Mouse (Mus musculus) myocyte (in vitro differentiated cells): Measurements from ENCODE around the gene Bard1. TPM values are rescaled to one million over a fixed set of nuclear protein-coding genes. Genes with fewer than 3 reads are reported as not detected.

ENCODE experiments used
- H3K27me3 ChIP-seq: one replicate; pipeline ENCODE4 v1.6.1; 2011; ENCODE audit not compliant: control insufficient read depth, insufficient read depth, insufficient read length
- H3K36me3 ChIP-seq: one replicate; pipeline ENCODE4 v1.6.1; 2011; ENCODE audit not compliant: control insufficient read depth, insufficient read depth
- H3K4me2 ChIP-seq: one replicate; pipeline ENCODE4 v1.6.1; 2011; ENCODE audit warnings: low read depth, control low read depth
- H3K4me3 ChIP-seq: one replicate; pipeline ENCODE4 v1.5.1; 2011; ENCODE audit warnings: mild to moderate bottlenecking, control low read depth, moderate library complexity
- H3K79me2 ChIP-seq: one replicate; pipeline ENCODE4 v1.6.1; 2011; ENCODE audit not compliant: control insufficient read depth, insufficient read depth
- H3ac ChIP-seq: one replicate; pipeline ENCODE4 v1.6.1; 2011; ENCODE audit not compliant: control insufficient read depth, insufficient read length
- CEBPB ChIP-seq: IDR thresholded peaks from 2 replicates; pipeline ENCODE4 v1.6.1; 2011; ENCODE audit warnings: mild to moderate bottlenecking, moderate library complexity; ENCODE audit not compliant: poor library complexity, insufficient read depth, severe bottlenecking
- E2F4 ChIP-seq: IDR thresholded peaks from one replicate; pipeline ENCODE4 v1.6.1; 2011; ENCODE audit warnings: mild to moderate bottlenecking, control low read depth, moderate library complexity; ENCODE audit not compliant: insufficient read depth
- MAX ChIP-seq: IDR thresholded peaks from one replicate; pipeline ENCODE4 v1.6.1; 2011; ENCODE audit warnings: low read depth, mild to moderate bottlenecking, control low read depth
- MYOD1 ChIP-seq, 3 experiments: IDR thresholded peaks; one replicate each; pipeline ENCODE4 v1.6.1; 2011; ENCODE audit warnings: control low read depth in 2 of 3, low read depth in 2 of 3, mild to moderate bottlenecking in 2 of 3, moderate library complexity in 1 of 3; ENCODE audit not compliant: insufficient read length in 2 of 3, control insufficient read depth in 1 of 3
- MYOG ChIP-seq, 3 experiments: IDR thresholded peaks; one replicate each; pipeline ENCODE4 v1.6.1; 2011; ENCODE audit warnings: control low read depth in 2 of 3, low read depth in 2 of 3, mild to moderate bottlenecking in 2 of 3; ENCODE audit not compliant: insufficient read length in 2 of 3, control insufficient read depth in 1 of 3, insufficient read depth in 1 of 3
- POLR2A ChIP-seq: IDR thresholded peaks from one replicate; pipeline ENCODE4 v1.6.1; 2011; ENCODE audit warnings: low read depth, mild to moderate bottlenecking, control low read depth, moderate library complexity; ENCODE audit not compliant: insufficient read length
- POLR2AphosphoS2 ChIP-seq: IDR thresholded peaks from one replicate; pipeline ENCODE4 v1.6.1; 2011; ENCODE audit warnings: low read depth, control low read depth; ENCODE audit not compliant: insufficient read length
- REST ChIP-seq: IDR thresholded peaks from one replicate; pipeline ENCODE4 v1.6.1; 2011; ENCODE audit warnings: mild to moderate bottlenecking, control low read depth, moderate library complexity; ENCODE audit not compliant: insufficient read depth, insufficient read length
- SRF ChIP-seq: IDR thresholded peaks from one replicate; pipeline ENCODE4 v1.6.1; 2011; ENCODE audit warnings: low read depth; ENCODE audit not compliant: control insufficient read depth, insufficient read length
- TCF12 ChIP-seq: IDR thresholded peaks from one replicate; pipeline ENCODE4 v1.6.1; 2011; ENCODE audit warnings: mild to moderate bottlenecking, control low read depth; ENCODE audit not compliant: poor library complexity, insufficient read depth, severe bottlenecking
- TCF3 ChIP-seq: IDR thresholded peaks from one replicate; pipeline ENCODE4 v1.6.1; 2011; ENCODE audit warnings: low read depth, control low read depth; ENCODE audit not compliant: insufficient read length
- USF1 ChIP-seq: IDR thresholded peaks from one replicate; pipeline ENCODE4 v1.6.1; 2011; ENCODE audit warnings: low read depth, mild to moderate bottlenecking, control low read depth, moderate library complexity
- polyA plus RNA-seq: library from polyadenylated mRNA; unstranded; fragments of >200 nt; fragmentation: generic; extraction: Trizol; gene quantifications from one replicate; pipeline ENCODE4 v1.2.1, GENCODE M21; 2012; ENCODE audit warnings: missing spikeins

Bard1 gene
- polyA plus RNA-seq, 1 experiment: 1.9 TPM

DNA sequence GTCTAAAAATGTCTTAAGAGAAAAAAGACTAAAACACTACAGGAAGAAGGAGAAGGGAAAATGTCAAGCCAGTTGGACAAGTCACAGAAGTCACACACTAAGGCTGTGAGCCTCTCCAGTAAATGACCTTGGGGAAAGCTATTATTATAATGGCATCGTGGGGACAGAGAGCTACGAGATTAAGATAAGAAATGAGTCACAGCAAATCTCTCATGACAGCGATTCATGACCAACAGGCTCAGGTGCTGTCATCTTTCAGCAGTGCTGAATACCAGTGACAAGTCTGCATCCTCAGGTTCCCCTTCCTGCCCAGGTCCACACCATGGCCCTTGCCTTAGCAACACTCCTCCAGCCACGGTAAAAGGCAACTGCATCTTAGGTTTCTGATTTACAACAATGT lies 46.8 kb downstream of the Bard1 start:
- Histone ChIP-seq H3K79me2 (no peaks in the 10 kb centered on the region), H3K27me3 (no peaks in the 10 kb centered on the region), H3K4me3 (no peak overlapping the region), H3ac (no peak overlapping the region), H3K4me2 (no peak overlapping the region), H3K36me3 (peaks cover 6% of the 10 kb centered on the region)
- TF ChIP-seq MYOG (IDR thresholded peaks at IDR 0.05; ENCODE audit: control insufficient read depth in 1 of 3, insufficient read depth in 1 of 3, insufficient read length in 2 of 3, low read depth in 2 of 3): no peak
- TF ChIP-seq POLR2AphosphoS2: no peak
- no peak for TF ChIP-seq USF1
- no peak for TF ChIP-seq E2F4
- TF ChIP-seq POLR2A: no peak
- no peak for TF ChIP-seq SRF
- no peak for TF ChIP-seq TCF3
- no peak for TF ChIP-seq TCF12
- no peak for TF ChIP-seq MAX

DNA sequence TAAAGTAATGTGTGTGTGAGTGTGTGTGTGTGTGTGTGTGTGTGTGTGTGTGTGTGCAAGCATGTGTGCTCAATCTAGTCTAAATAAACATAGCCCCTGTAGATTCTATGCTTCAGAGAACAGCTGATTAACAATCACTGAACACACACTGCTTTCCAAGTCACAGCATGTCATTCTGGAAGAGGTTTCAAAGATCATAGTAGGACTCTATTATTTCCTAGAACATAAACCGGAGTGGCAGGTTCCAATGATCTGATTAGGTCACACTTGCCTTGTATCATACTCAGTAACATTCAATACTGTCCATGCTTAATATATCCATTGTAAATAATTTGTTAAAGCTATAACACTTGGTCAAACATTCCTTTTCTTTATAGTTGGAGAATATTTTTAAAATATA lies 47.5 kb downstream of the Bard1 start:
- TF ChIP-seq POLR2A (no peak), USF1 (no peak), SRF (no peak), REST (no peak), TCF3 (no peak), E2F4 (no peak), MYOD1 (IDR thresholded peaks at IDR 0.05; ENCODE audit: control insufficient read depth in 1 of 3, insufficient read length in 2 of 3, low read depth in 2 of 3) (no peak), TCF12 (no peak), CEBPB (no peak), MAX (no peak), POLR2AphosphoS2 (no peak), MYOG (IDR thresholded peaks at IDR 0.05; ENCODE audit: control insufficient read depth in 1 of 3, insufficient read depth in 1 of 3, insufficient read length in 2 of 3, low read depth in 2 of 3) (no peak)
- peaks cover 6% of the 10 kb centered on the region for H3K36me3 ChIP-seq

DNA sequence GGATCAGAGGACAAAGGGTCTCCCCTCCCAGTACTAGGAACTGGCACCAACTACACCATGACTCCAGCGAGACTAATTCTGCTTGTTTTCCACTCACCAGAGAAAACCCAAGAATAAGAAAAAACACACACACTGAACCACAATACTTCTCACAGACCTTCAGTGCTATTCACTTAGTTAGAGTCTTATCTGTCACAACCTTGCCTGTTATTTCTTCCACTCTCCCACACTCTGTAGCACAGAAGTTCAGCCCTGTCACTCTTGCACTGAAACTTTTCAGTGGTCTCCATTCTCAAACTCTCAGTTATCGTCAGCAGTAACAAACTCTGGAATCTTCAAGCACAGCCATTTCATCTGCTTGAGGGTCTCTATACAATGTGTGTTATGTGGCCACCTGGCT lies 50.2 kb downstream of the Bard1 start:
- TF ChIP-seq TCF12: no peak
- no peak for TF ChIP-seq E2F4
- no peak overlapping the region for H3ac ChIP-seq
- peaks cover 6% of the 10 kb centered on the region for H3K36me3 ChIP-seq
- H3K4me2 ChIP-seq: no peak overlapping the region
- H3K4me3 ChIP-seq: no peak overlapping the region
- H3K27me3 ChIP-seq: no peaks in the 10 kb centered on the region
- no peaks in the 10 kb centered on the region for H3K79me2 ChIP-seq

More for the DNA sequence above, 47.5 kb downstream of the Bard1 start:
- Histone ChIP-seq H3ac (no peak overlapping the region), H3K4me3 (no peak overlapping the region), H3K4me2 (no peak overlapping the region), H3K27me3 (no peaks in the 10 kb centered on the region), H3K79me2 (no peaks in the 10 kb centered on the region)

DNA sequence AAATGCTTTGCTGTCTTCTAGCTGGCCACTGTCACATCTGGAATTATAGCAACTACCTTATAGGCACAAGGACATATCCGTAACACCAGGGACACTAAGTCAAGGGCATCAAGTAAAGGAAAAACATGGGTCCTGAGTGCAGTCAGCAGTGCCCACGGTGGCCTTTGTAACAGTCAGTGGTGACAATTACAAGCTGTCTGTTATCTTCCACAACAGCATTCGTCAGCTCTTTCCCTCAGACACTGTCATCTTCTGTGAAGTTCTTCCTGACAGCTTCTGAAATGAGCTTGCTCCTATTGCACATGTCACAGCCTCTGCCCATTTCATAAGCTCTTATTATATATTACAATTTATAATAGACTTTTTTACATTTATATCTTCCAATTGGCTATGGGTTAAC lies 50.7 kb downstream of the Bard1 start:
- Histone ChIP-seq H3K27me3 (no peaks in the 10 kb centered on the region), H3K36me3 (peaks cover 6% of the 10 kb centered on the region), H3K4me2 (no peak overlapping the region), H3ac (no peak overlapping the region), H3K79me2 (no peaks in the 10 kb centered on the region), H3K4me3 (no peak overlapping the region)
- TF ChIP-seq USF1 (no peak), POLR2AphosphoS2 (no peak), E2F4 (no peak), MAX (no peak), REST (no peak), TCF12 (no peak), MYOD1 (IDR thresholded peaks at IDR 0.05; ENCODE audit: control insufficient read depth in 1 of 3, insufficient read length in 2 of 3, low read depth in 2 of 3) (no peak), TCF3 (no peak), CEBPB (no peak), MYOG (IDR thresholded peaks at IDR 0.05; ENCODE audit: control insufficient read depth in 1 of 3, insufficient read depth in 1 of 3, insufficient read length in 2 of 3, low read depth in 2 of 3) (no peak), POLR2A (no peak), SRF (no peak)

DNA sequence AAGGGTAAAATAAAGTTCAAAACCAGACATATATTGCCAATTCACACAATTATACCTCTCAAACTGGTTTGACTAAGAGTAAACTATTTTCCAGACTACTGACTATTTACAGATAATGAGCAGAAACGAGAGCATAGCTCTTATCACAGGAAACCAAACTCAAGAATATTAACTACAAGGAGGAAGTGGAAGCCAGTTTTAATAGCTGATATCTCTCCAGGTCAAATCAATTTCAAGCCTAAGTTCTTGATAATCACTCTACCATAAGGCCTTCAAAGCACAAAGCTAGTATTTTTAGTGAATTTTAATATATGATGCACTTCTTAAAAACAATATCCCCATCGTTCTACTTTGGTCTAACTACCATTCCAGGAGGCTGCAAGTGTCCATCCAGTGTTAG lies 57.8 kb downstream of the Bard1 start:
- Histone ChIP-seq H3K27me3 (no peaks in the 10 kb centered on the region), H3K36me3 (no peaks in the 10 kb centered on the region)
- TF ChIP-seq MAX (no peak), REST (no peak), POLR2A (no peak), POLR2AphosphoS2 (no peak), SRF (no peak), CEBPB (no peak)

More for the DNA sequence above, 57.8 kb downstream of the Bard1 start:
- Histone ChIP-seq H3ac (no peak overlapping the region), H3K79me2 (no peaks in the 10 kb centered on the region), H3K4me3 (no peak overlapping the region), H3K4me2 (no peak overlapping the region)
